Mouse (Mus musculus): ENCODE measurements at regions not wholly inside any gene's neighbourhood (a gene's known extent, or its start where the extent isn't known, plus 50 kb on each side); places are given as distances from the start of the nearest gene placed in this dataset.

DNA sequence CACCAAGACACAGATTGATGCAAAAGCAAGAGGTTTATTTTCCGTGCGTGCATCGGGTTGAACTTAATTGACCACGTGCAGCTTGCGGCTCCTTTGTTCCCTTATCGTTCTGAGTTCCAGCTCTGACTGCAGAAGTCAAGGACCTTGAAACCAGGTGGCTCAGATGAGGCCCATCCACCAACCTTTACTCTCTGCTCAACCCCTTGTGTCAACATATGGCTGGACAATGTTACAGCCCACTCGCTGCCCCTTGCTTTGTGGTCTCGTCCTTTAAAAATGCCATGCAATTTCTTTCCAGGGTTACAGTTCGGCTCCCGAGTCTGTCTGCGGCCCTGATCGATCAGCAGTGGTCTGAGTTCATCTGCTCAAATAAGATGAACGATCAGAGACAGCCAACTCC is 175.2 kb upstream of the Foxn2 start:
- TF ChIP-seq CTCF (IDR thresholded peaks at IDR 0.05; ENCODE audit: low read depth, low read length) = no peak
- TF ChIP-seq POLR2A (IDR thresholded peaks at IDR 0.05; ENCODE audit: borderline replicate concordance, low read depth, low read length) = no peak
